ENCODE assay signal across 8 mouse cellular contexts in genomic region chr8:83741849-83742655, GRCm38 (mm10). TPM values are rescaled to one million over a fixed set of nuclear protein-coding genes. Genes with fewer than 3 reads are reported as not detected.
DNase-seq lines count a peak whose midpoint lies in the region; ATAC-seq and TF ChIP-seq lines count a peak whose summit lies in the region.

No protein-coding gene starts in this region.

- peaks cover 15% of the 10 kb centered on the region for H3K4me1 ChIP-seq in midbrain, embryonic 12.5 days
- H3K4me1 ChIP-seq in midbrain, embryonic 13.5 days (replicated peaks), result peaks cover 17% of the 10 kb centered on the region
- peaks cover 24% of the 10 kb centered on the region for H3K4me1 ChIP-seq in heart, embryonic 11.5 days (ENCODE audit: control insufficient read depth, insufficient read depth, low read length)
- peaks cover 56% of the 10 kb centered on the region for H3K4me1 ChIP-seq in liver, embryonic 12.5 days
- H3K4me1 ChIP-seq in small intestine, adult 2 months (ENCODE audit: control insufficient read depth, insufficient read depth, insufficient read length, low read length), result peaks cover 22% of the 10 kb centered on the region

- no peak for ATAC-seq in midbrain, embryonic 12.5 days (ENCODE audit: low FRiP score, low read depth)
- ATAC-seq in midbrain, embryonic 13.5 days, result no peak
- ATAC-seq in heart, embryonic 11.5 days (replicated peaks; ENCODE audit: insufficient number of reproducible peaks, low FRiP score, low TSS enrichment), result no peak
- no peak for ATAC-seq in liver, embryonic 12.5 days

- DNase-seq in gastrocnemius, postnatal 25 days, result no peak
- no peak for DNase-seq in testis, postnatal 10 days (ENCODE audit: low spot score)
- DNase-seq in adrenal gland, adult 8-10 months, result no peak

- no peaks in the 10 kb centered on the region for H3K9me3 ChIP-seq in midbrain, embryonic 12.5 days
- no peaks in the 10 kb centered on the region for H3K9me3 ChIP-seq in midbrain, embryonic 13.5 days
- H3K9me3 ChIP-seq in heart, embryonic 11.5 days (replicated peaks; ENCODE audit: control insufficient read depth, low read length), result no peaks in the 10 kb centered on the region
- no peaks in the 10 kb centered on the region; the same call in 1 of the 2 replicates for H3K9me3 ChIP-seq in liver, embryonic 12.5 days (replicated peaks)

- peak overlapping the region; percentile 89 for H3K4me2 ChIP-seq in midbrain, embryonic 12.5 days (replicated peaks)
- no peak overlapping the region for H3K4me2 ChIP-seq in midbrain, embryonic 13.5 days (replicated peaks)
- peak overlapping the region; percentile 89 for H3K4me2 ChIP-seq in heart, embryonic 11.5 days
- H3K4me2 ChIP-seq in liver, embryonic 12.5 days, result peak overlapping the region; percentile 83

- TF ChIP-seq CTCF in small intestine, adult 2 months (IDR thresholded peaks at IDR 0.05; ENCODE audit: extremely low read depth, insufficient read length, insufficient replicate concordance, low read depth, low read length), result no peak

- no peaks in the 10 kb centered on the region for H3K36me3 ChIP-seq in midbrain, embryonic 12.5 days
- no peaks in the 10 kb centered on the region for H3K36me3 ChIP-seq in midbrain, embryonic 13.5 days
- no peaks in the 10 kb centered on the region for H3K36me3 ChIP-seq in heart, embryonic 11.5 days (ENCODE audit: control insufficient read depth, insufficient read depth, low read length)
- no peaks in the 10 kb centered on the region for H3K36me3 ChIP-seq in liver, embryonic 12.5 days
- H3K36me3 ChIP-seq in small intestine, adult 2 months (ENCODE audit: control insufficient read depth, insufficient read depth, low read length), result no peaks in the 10 kb centered on the region

- no peak overlapping the region for H3K27ac ChIP-seq in midbrain, embryonic 12.5 days (replicated peaks)
- no peak overlapping the region for H3K27ac ChIP-seq in midbrain, embryonic 13.5 days
- H3K27ac ChIP-seq in heart, embryonic 11.5 days (ENCODE audit: low read depth, low read length), result no peak overlapping the region
- H3K27ac ChIP-seq in liver, embryonic 12.5 days, result no peak overlapping the region
- peak overlapping the region; percentile 67 for H3K27ac ChIP-seq in small intestine, adult 2 months (ENCODE audit: insufficient read depth, low read depth, low read length)

- H3K9ac ChIP-seq in midbrain, embryonic 12.5 days (replicated peaks), result no peak overlapping the region
- H3K9ac ChIP-seq in midbrain, embryonic 13.5 days (replicated peaks), result no peak overlapping the region
- H3K9ac ChIP-seq in heart, embryonic 11.5 days (ENCODE audit: low read depth, low read length), result no peak overlapping the region
- H3K9ac ChIP-seq in liver, embryonic 12.5 days, result 0 out of 2 replicates have a peak overlapping the region, but pooled peaks have one; percentile 64

- peaks cover 74% of the 10 kb centered on the region for H3K27me3 ChIP-seq in midbrain, embryonic 12.5 days
- H3K27me3 ChIP-seq in midbrain, embryonic 13.5 days, result peaks cover 44% of the 10 kb centered on the region
- H3K27me3 ChIP-seq in heart, embryonic 11.5 days (ENCODE audit: control insufficient read depth, insufficient read depth, low read length), result no peaks in the 10 kb centered on the region
- peaks cover 36% of the 10 kb centered on the region for H3K27me3 ChIP-seq in liver, embryonic 12.5 days (replicated peaks)
- H3K27me3 ChIP-seq in small intestine, adult 2 months (ENCODE audit: control insufficient read depth, insufficient read depth, low read length), result no peaks in the 10 kb centered on the region

- no peak overlapping the region for H3K4me3 ChIP-seq in midbrain, embryonic 12.5 days
- no peak overlapping the region for H3K4me3 ChIP-seq in midbrain, embryonic 13.5 days (replicated peaks)
- H3K4me3 ChIP-seq in heart, embryonic 11.5 days (ENCODE audit: low read depth, low read length), result peak overlapping the region; percentile 57
- peak overlapping the region; percentile 59 for H3K4me3 ChIP-seq in liver, embryonic 12.5 days
- peak overlapping the region; percentile 84 for H3K4me3 ChIP-seq in small intestine, adult 2 months (ENCODE audit: low read depth, low read length)

- WGBS in midbrain, embryonic 12.5 days, result 76% methylated on average over 19 of the region's 19 CpGs
- WGBS in midbrain, embryonic 13.5 days, result 75% methylated on average over 19 of the region's 19 CpGs
- WGBS in heart, embryonic 11.5 days (ENCODE audit: insufficient replicate concordance), result 76% methylated on average over 19 of the region's 19 CpGs
- WGBS in liver, embryonic 12.5 days (ENCODE audit: insufficient replicate concordance), result 70% methylated on average over 19 of the region's 19 CpGs
- 74% methylated on average over 19 of the region's 19 CpGs for WGBS in small intestine, adult 2 months

- no peak for TF ChIP-seq POLR2A in small intestine, adult 2 months (IDR thresholded peaks at IDR 0.05; ENCODE audit: low read depth, low read length)

RNA-seq across cellular contexts. Expression of gene Adgre5, which starts 0.9 kb away (rescaled TPM):
- 13.9 and 16.7 TPM in 2 replicates for polyA plus RNA-seq in midbrain, embryonic 12.5 days (2016; fragmentation: Nextera tagmentation; extraction: Ambion mirVana)
- 8.6 and 8.7 TPM in 2 replicates for polyA plus RNA-seq in midbrain, embryonic 13.5 days (2015; fragmentation: Nextera tagmentation; extraction: Ambion mirVana)
- polyA plus RNA-seq in heart, embryonic 11.5 days (2014; fragmentation: Nextera tagmentation; extraction: Ambion mirVana), result 17.6 and 18.8 TPM in 2 replicates
- polyA plus RNA-seq in liver, embryonic 12.5 days (2016; fragmentation: Nextera tagmentation; extraction: Ambion mirVana), result 11.5 and 12.5 TPM in 2 replicates
- 23.7 and 43.2 TPM in 2 replicates for polyA plus RNA-seq in small intestine, adult 2 months (2012; rRNA removed)
- 10 to 100 TPM; 21.7 to 26.2 TPM for total RNA-seq in gastrocnemius, postnatal 25 days (2021)
- total RNA-seq in adrenal gland, adult 8-10 months (2022), result 10 to 100 TPM; 21.8 to 45.5 (median 35.2) TPM

RNA-seq across cellular contexts. Expression of gene Ddx39, which starts 27.1 kb away (rescaled TPM):
- polyA plus RNA-seq in midbrain, embryonic 12.5 days (2016; fragmentation: Nextera tagmentation; extraction: Ambion mirVana), result 184 and 186 TPM in 2 replicates
- polyA plus RNA-seq in midbrain, embryonic 13.5 days (2015; fragmentation: Nextera tagmentation; extraction: Ambion mirVana), result 154 and 155 TPM in 2 replicates
- 143 and 150 TPM in 2 replicates for polyA plus RNA-seq in heart, embryonic 11.5 days (2014; fragmentation: Nextera tagmentation; extraction: Ambion mirVana)
- polyA plus RNA-seq in liver, embryonic 12.5 days (2016; fragmentation: Nextera tagmentation; extraction: Ambion mirVana), result 270 and 299 TPM in 2 replicates
- 26.5 and 39.2 TPM in 2 replicates for polyA plus RNA-seq in small intestine, adult 2 months (2012; rRNA removed)
- total RNA-seq in gastrocnemius, postnatal 25 days (2021), result 10 to 100 TPM; 11.2 to 13.2 TPM
- total RNA-seq in adrenal gland, adult 8-10 months (2022), result 10 to 100 TPM; 15.4 to 28.6 (median 20.7) TPM

RNA-seq across cellular contexts. Expression of gene Pkn1, which starts 43.1 kb away (rescaled TPM):
- 35.3 and 35.4 TPM in 2 replicates for polyA plus RNA-seq in midbrain, embryonic 12.5 days (2016; fragmentation: Nextera tagmentation; extraction: Ambion mirVana)
- polyA plus RNA-seq in midbrain, embryonic 13.5 days (2015; fragmentation: Nextera tagmentation; extraction: Ambion mirVana), result 22.7 and 23.3 TPM in 2 replicates
- polyA plus RNA-seq in heart, embryonic 11.5 days (2014; fragmentation: Nextera tagmentation; extraction: Ambion mirVana), result 17.0 and 21.2 TPM in 2 replicates
- 17.5 and 19.5 TPM in 2 replicates for polyA plus RNA-seq in liver, embryonic 12.5 days (2016; fragmentation: Nextera tagmentation; extraction: Ambion mirVana)
- polyA plus RNA-seq in small intestine, adult 2 months (2012; rRNA removed), result 59.5 and 117 TPM in 2 replicates
- 10 to 100 TPM; 34.4 to 47.5 TPM for total RNA-seq in gastrocnemius, postnatal 25 days (2021)
- total RNA-seq in adrenal gland, adult 8-10 months (2022), result 100 to 1,000 TPM; 108 to 141 (median 123) TPM

Comparison
In these comparisons a context has a peak if more than half of its experiments do, and no peak if none do; other contexts are left out.
1. H3K4me3 ChIP-seq: peak in heart, embryonic 11.5 days (single experiment), liver, embryonic 12.5 days (single experiment) and small intestine, adult 2 months (single experiment); none in midbrain, embryonic 12.5 days (single experiment) and midbrain, embryonic 13.5 days (single experiment).